Mouse (Mus musculus) stomach, postnatal 0 days (tissue): Measurements from ENCODE around the gene Las1l. TPM values are rescaled to one million over a fixed set of nuclear protein-coding genes. Genes with fewer than 3 reads are reported as not detected.

Experiments
- ATAC-seq: fragments of 200-750 bp; cut with Nextera tagmentation; 2 replicates; pipeline ENCODE4 v1.8.0; 2017; ENCODE audit not compliant: low FRiP score, low TSS enrichment
- DNase-seq: peaks from one replicate; pipeline ENCODE4 v3.0.0-alpha.2; 2016; ENCODE audit warnings: low spot score
- H3K27ac ChIP-seq: fragments of 300-500 bp; sonication (generic); replicated peaks from 2 replicates; pipeline ENCODE4 v1.5.1; 2014; ENCODE audit warnings: mild to moderate bottlenecking, control low read depth
- H3K27me3 ChIP-seq: fragments of 300-500 bp; sonication (generic); 2 replicates; pipeline ENCODE4 v1.6.1; 2014; ENCODE audit warnings: low read length; ENCODE audit not compliant: control insufficient read depth, insufficient read depth
- H3K36me3 ChIP-seq: fragments of 300-500 bp; sonication (generic); 2 replicates; pipeline ENCODE4 v1.6.1; 2014; ENCODE audit warnings: low read length, mixed read lengths; ENCODE audit not compliant: control insufficient read depth, insufficient read depth
- H3K4me1 ChIP-seq: fragments of 300-500 bp; sonication (generic); replicated peaks from 2 replicates; pipeline ENCODE4 v1.6.1; 2014; ENCODE audit warnings: antibody characterized with exemption; ENCODE audit not compliant: control insufficient read depth, insufficient read depth
- H3K4me2 ChIP-seq: fragments of 300-500 bp; sonication (generic); replicated peaks from 2 replicates; pipeline ENCODE4 v1.6.1; 2014; ENCODE audit warnings: low read depth, mild to moderate bottlenecking, control low read depth, moderate library complexity
- H3K4me3 ChIP-seq: fragments of 300-500 bp; sonication (generic); 2 replicates; pipeline ENCODE4 v1.5.1; 2014; ENCODE audit warnings: low read depth, low read length, control low read depth
- H3K9ac ChIP-seq: fragments of 300-500 bp; sonication (generic); 2 replicates; pipeline ENCODE4 v1.6.1; 2014; ENCODE audit warnings: mild to moderate bottlenecking, low read length, control low read depth, mixed read lengths
- H3K9me3 ChIP-seq: fragments of 300-500 bp; sonication (generic); 2 replicates; pipeline ENCODE4 v1.6.1; 2016; ENCODE audit warnings: low read length; ENCODE audit not compliant: control insufficient read depth
- CTCF ChIP-seq: IDR thresholded peaks from 2 replicates; pipeline ENCODE4 v1.5.1; 2016; ENCODE audit warnings: antibody characterized with exemption, low read depth, mild to moderate bottlenecking, moderate library complexity
- EP300 ChIP-seq: optimal IDR thresholded peaks from 2 replicates; pipeline ENCODE3; 2016; ENCODE audit warnings: antibody characterized with exemption
- WGBS: fragments of 180-500 bp; shearing (Covaris S2); extraction: QIAGEN DNeasy Blood & Tissue Kit; methylation state at CpG from one replicate; pipeline ENCODE4 v1.1.7; 2014; 5-methylcytosine and 5-hydroxymethylcytosine counted together
- polyA plus RNA-seq: library from polyadenylated mRNA; unstranded; fragments of >200 nt; fragmentation: Nextera tagmentation; extraction: Ambion mirVana; gene quantifications from 2 replicates; pipeline ENCODE4 v1.2.1, GENCODE M21; 2015

Las1l gene
- polyA plus RNA-seq, 1 experiment from 2014 or later, result 35.8 TPM

DNA sequence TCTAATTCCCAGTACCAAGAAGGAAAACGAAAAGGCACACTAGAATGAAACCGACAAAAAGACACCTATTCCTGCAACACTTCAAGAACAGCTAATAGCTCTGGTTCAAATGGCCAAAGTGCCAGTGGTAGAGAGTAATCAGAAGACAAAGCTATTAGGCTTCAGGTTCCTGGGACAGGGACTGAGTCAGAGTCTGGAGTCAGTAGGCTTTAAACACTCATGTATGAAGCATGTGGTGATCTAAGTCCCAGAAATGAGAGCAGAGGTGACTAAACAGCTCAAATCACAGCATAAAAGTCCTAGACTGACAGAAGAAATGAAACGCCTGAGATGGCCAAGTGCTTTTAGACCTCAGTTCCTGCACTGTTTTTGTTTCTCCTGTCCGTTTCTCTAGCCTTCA, 8.6 kb downstream of the Las1l start:
- TF ChIP-seq EP300 (no peak), CTCF (no peak)
- H3K9ac ChIP-seq, result no peak overlapping the region
- no peaks in the 10 kb centered on the region for H3K4me1 ChIP-seq
- no peak overlapping the region for H3K27ac ChIP-seq
- H3K4me3 ChIP-seq, result no peak overlapping the region
- H3K36me3 ChIP-seq, result no peaks in the 10 kb centered on the region
- no peak for DNase-seq
- no peak overlapping the region for H3K4me2 ChIP-seq
- ATAC-seq, result no peak
- no peaks in the 10 kb centered on the region for H3K27me3 ChIP-seq
- no peaks in the 10 kb centered on the region for H3K9me3 ChIP-seq
- WGBS, result 91% methylated on average over 4 of the region's 4 CpGs

GRCm38 (mm10) chrX:95945496-95945895, 11.3 kb downstream of the Las1l start:
- WGBS, result 91% methylated on average over 2 of the region's 2 CpGs
- H3K4me2 ChIP-seq, result no peak overlapping the region
- H3K4me3 ChIP-seq, result no peak overlapping the region
- DNase-seq, result no peak
- H3K27ac ChIP-seq, result no peak overlapping the region
- ATAC-seq, result no peak
- no peak for TF ChIP-seq EP300
- TF ChIP-seq CTCF, result no peak
- H3K9ac ChIP-seq, result no peak overlapping the region
- H3K9me3 ChIP-seq, result no peaks in the 10 kb centered on the region
- H3K4me1 ChIP-seq, result no peaks in the 10 kb centered on the region
- H3K27me3 ChIP-seq, result no peaks in the 10 kb centered on the region
- H3K36me3 ChIP-seq, result no peaks in the 10 kb centered on the region

DNA sequence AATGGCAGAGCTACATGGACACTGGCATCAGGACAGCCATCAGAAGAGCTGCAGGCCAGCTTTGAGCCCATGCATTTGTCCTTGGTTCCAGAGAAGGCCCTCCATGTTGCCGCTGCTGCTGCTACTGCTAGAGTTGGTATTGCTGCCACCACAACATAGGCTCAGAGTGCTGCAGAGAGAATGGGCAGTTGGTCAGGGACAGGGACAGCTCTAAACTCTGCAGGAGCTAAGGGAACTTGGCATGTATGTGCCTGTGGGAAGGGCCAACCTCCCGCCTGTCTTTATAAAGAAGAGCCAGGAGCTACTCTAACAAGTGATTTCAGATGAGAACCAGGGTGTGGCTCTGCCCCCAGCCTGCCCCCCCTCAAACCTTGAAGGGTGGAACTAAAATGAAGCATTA, 21.3 kb downstream of the Las1l start:
- no peak overlapping the region for H3K4me2 ChIP-seq
- no peak overlapping the region for H3K9ac ChIP-seq
- H3K4me1 ChIP-seq, result no peaks in the 10 kb centered on the region
- DNase-seq, result no peak
- no peaks in the 10 kb centered on the region for H3K36me3 ChIP-seq
- no peak for TF ChIP-seq CTCF
- TF ChIP-seq EP300, result no peak
- 84% methylated on average over 2 of the region's 2 CpGs for WGBS
- H3K27me3 ChIP-seq, result no peaks in the 10 kb centered on the region
- H3K27ac ChIP-seq, result no peak overlapping the region
- no peak overlapping the region for H3K4me3 ChIP-seq
- no peaks in the 10 kb centered on the region for H3K9me3 ChIP-seq
- ATAC-seq, result no peak

DNA sequence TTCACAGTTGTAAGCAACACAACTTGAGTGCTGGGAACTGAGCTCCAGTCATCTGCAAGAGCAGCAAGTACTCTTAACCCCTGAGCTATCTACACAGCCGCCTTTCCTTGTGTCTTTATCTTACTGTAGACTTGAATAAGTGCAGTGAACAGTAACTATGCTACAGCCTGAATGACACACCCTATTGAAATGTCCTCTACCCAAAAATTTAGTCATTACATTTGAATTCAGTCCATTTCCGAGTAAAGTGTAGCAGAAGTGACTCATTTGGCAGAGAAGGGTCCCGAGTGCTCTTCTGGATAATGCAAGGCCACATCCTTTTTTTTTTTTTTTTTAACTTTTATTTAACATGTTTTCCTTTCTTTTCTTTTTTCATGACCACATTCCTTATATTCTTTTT, 54.0 kb downstream of the Las1l start:
- 73% methylated on average over 3 of the region's 3 CpGs for WGBS
- H3K4me2 ChIP-seq, result no peak overlapping the region
- TF ChIP-seq CTCF (no peak), EP300 (no peak)
- H3K27me3 ChIP-seq, result no peaks in the 10 kb centered on the region
- H3K4me3 ChIP-seq, result no peak overlapping the region
- H3K9me3 ChIP-seq, result no peaks in the 10 kb centered on the region
- H3K9ac ChIP-seq, result no peak overlapping the region
- ATAC-seq (no peak), DNase-seq (no peak)
- no peaks in the 10 kb centered on the region for H3K4me1 ChIP-seq
- no peak overlapping the region for H3K27ac ChIP-seq
- no peaks in the 10 kb centered on the region for H3K36me3 ChIP-seq

Other genes starting within 250 kb of the Las1l start
- 0.74 and 0.85 TPM in 2 replicates for gene Zc3h12b, start 245.3 kb downstream of the Las1l start, polyA plus RNA-seq
- 32.9 and 34.9 TPM in 2 replicates for gene Msn, start 139.1 kb upstream of the Las1l start, polyA plus RNA-seq